In genomic region chr12:54197849-54198248, GRCm38 (mm10) we compare ENCODE assay signal across 9 mouse cellular contexts. TPM values are rescaled to one million over a fixed set of nuclear protein-coding genes. Genes with fewer than 3 reads are reported as not detected.
A peak's percentile ranks its signal among the peaks of the same experiment; 100 is the strongest.
DNase-seq lines count a peak whose midpoint lies in the region; ATAC-seq lines count a peak whose summit lies in the region.
"Had no signal": no experiment of that assay in that cellular context is flagged by ENCODE, and none has a peak within 500 bp of the region (broad histone marks: within the 10 kb centered on the region; RNA-seq: fewer than 3 reads in every experiment).

No protein-coding gene starts in this region.

- H3K9me3 ChIP-seq in heart, embryonic 15.5 days (replicated peaks): no peaks in the 10 kb centered on the region
- H3K9me3 ChIP-seq in megakaryocyte, embryonic 14.5 days: no peaks in the 10 kb centered on the region
- no peaks in the 10 kb centered on the region for H3K9me3 ChIP-seq in hindbrain, embryonic 15.5 days
- H3K9me3 ChIP-seq in stomach, embryonic 15.5 days: no peaks in the 10 kb centered on the region

- intact Hi-C loops in heart, postnatal 25 days (cut with DNase I): no loop called here

- H3K36me3 ChIP-seq in heart, embryonic 15.5 days: no peaks in the 10 kb centered on the region
- peaks cover 61% of the 10 kb centered on the region for H3K36me3 ChIP-seq in megakaryocyte, embryonic 14.5 days (replicated peaks; ENCODE audit: low read length)
- no peaks in the 10 kb centered on the region for H3K36me3 ChIP-seq in hindbrain, embryonic 15.5 days
- no peaks in the 10 kb centered on the region for H3K36me3 ChIP-seq in stomach, embryonic 15.5 days

- no peaks in the 10 kb centered on the region for H3K27me3 ChIP-seq in heart, embryonic 15.5 days
- H3K27me3 ChIP-seq in megakaryocyte, embryonic 14.5 days (replicated peaks): no peaks in the 10 kb centered on the region
- H3K27me3 ChIP-seq in hindbrain, embryonic 15.5 days: no peaks in the 10 kb centered on the region
- no peaks in the 10 kb centered on the region for H3K27me3 ChIP-seq in stomach, embryonic 15.5 days (replicated peaks)

- peaks cover 47% of the 10 kb centered on the region for H3K4me1 ChIP-seq in heart, embryonic 15.5 days (replicated peaks)
- H3K4me1 ChIP-seq in megakaryocyte, embryonic 14.5 days: peaks cover 71% of the 10 kb centered on the region
- H3K4me1 ChIP-seq in hindbrain, embryonic 15.5 days (replicated peaks): peaks cover 24% of the 10 kb centered on the region
- H3K4me1 ChIP-seq in stomach, embryonic 15.5 days: peaks cover 50% of the 10 kb centered on the region

- H3K4me3 ChIP-seq in heart, embryonic 15.5 days: no peak overlapping the region
- peak overlapping the region; percentile 88 for H3K4me3 ChIP-seq in megakaryocyte, embryonic 14.5 days (replicated peaks)
- no peak overlapping the region for H3K4me3 ChIP-seq in hindbrain, embryonic 15.5 days
- no peak overlapping the region for H3K4me3 ChIP-seq in stomach, embryonic 15.5 days (replicated peaks)

- H3K9ac ChIP-seq in heart, embryonic 15.5 days: no peak overlapping the region
- H3K9ac ChIP-seq in hindbrain, embryonic 15.5 days: no peak overlapping the region
- H3K9ac ChIP-seq in stomach, embryonic 15.5 days: no peak overlapping the region

- ATAC-seq in heart, embryonic 15.5 days (replicated peaks; ENCODE audit: insufficient number of reproducible peaks, insufficient read depth, low FRiP score, low read depth): no peak
- no peak for ATAC-seq in megakaryocyte, adult 5-6 weeks (ENCODE audit: poor library complexity, severe bottlenecking)
- ATAC-seq in hindbrain, embryonic 15.5 days (ENCODE audit: low FRiP score, low read depth): no peak
- no peak for ATAC-seq in stomach, embryonic 15.5 days (ENCODE audit: insufficient read depth, low FRiP score, low read depth)
- ATAC-seq: CD4-positive, CD25-positive, alpha-beta regulatory T cell, adult 4 months had no signal

- H3K27ac ChIP-seq in heart, embryonic 15.5 days: peak overlapping the region; percentile 60
- 0 out of 2 replicates have a peak overlapping the region, but pooled peaks have one; percentile 18 for H3K27ac ChIP-seq in hindbrain, embryonic 15.5 days (replicated peaks)
- peak overlapping the region; percentile 60 for H3K27ac ChIP-seq in stomach, embryonic 15.5 days

- DNase-seq in heart, postnatal 25 days (ENCODE audit: low spot score): no peak
- DNase-seq in layer of hippocampus, adult 9-10 months (ENCODE audit: low spot score): no peak
- DNase-seq in urinary bladder, postnatal 4 days (ENCODE audit: low spot score in 2 of 2): no peak

- H3K4me2 ChIP-seq in heart, embryonic 15.5 days: peak overlapping the region; percentile 27
- H3K4me2 ChIP-seq in hindbrain, embryonic 15.5 days: peak overlapping the region; percentile 36
- H3K4me2 ChIP-seq in stomach, embryonic 15.5 days: peak overlapping the region; percentile 44

- WGBS in heart, embryonic 15.5 days: 53% methylated on average over 11 of the region's 11 CpGs
- WGBS in hindbrain, embryonic 15.5 days: 39% methylated on average over 11 of the region's 11 CpGs
- WGBS in stomach, embryonic 15.5 days: 40% methylated on average over 11 of the region's 11 CpGs

RNA-seq across cellular contexts. Expression of gene Egln3, which starts 5.8 kb away (rescaled TPM):
- 21.1 and 22.5 TPM in 2 replicates for polyA plus RNA-seq in heart, embryonic 15.5 days (2015; fragmentation: Nextera tagmentation; extraction: Ambion mirVana)
- total RNA-seq in heart, postnatal 25 days (2021): 10 to 100 TPM; 96.7 to 97.4 TPM
- 47.6 and 68.3 TPM in 2 replicates for polyA plus RNA-seq in megakaryocyte, embryonic 14.5 days (2012; ENCODE audit: insufficient read depth, low replicate concordance)
- 3.3 and 3.6 TPM in 2 replicates for total RNA-seq in megakaryocyte, adult 5-6 weeks (2015)
- 1.7 and 1.9 TPM in 2 replicates for total RNA-seq in megakaryocyte, adult 5-6 weeks (2017)
- polyA plus RNA-seq in hindbrain, embryonic 15.5 days (2015; fragmentation: Nextera tagmentation; extraction: Ambion mirVana): 7.4 TPM in 2 replicates
- polyA plus RNA-seq in stomach, embryonic 15.5 days (2015; fragmentation: Nextera tagmentation; extraction: Ambion mirVana): 52.5 and 53.4 TPM in 2 replicates
